Mouse (Mus musculus): ENCODE results near the gene Spsb4.

The Spsb4 gene

DNA sequence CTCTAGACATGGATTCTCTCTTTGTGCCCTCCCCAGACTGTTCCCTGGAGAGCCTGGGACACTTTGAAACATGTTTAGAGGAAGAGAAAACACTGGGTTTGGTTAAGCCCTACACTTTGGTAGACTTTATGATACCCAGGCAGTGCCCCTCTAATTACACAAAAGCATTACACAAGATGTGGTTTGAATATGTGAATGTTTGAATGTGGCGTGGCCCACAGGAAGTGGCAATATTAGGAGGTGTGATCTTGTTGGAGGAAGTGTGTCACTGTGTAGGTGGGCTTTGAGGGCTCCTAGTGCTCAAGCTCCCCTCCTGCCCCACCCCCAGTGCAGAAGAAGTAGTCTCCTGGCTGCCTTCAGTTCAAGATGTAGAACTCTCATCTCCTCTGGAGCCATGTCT lies 122.0 kb downstream of the Spsb4 start:
- in situ Hi-C loops (cut with MboI) = no loop called here

- in situ Hi-C loops (cut with MboI) = no loop called here
These were observed 125.1 kb downstream of the Spsb4 start for GRCm38 (mm10) chr9:96893582-96893981.
